ENCODE assay signal across 8 mouse cellular contexts in the genomic region with DNA sequence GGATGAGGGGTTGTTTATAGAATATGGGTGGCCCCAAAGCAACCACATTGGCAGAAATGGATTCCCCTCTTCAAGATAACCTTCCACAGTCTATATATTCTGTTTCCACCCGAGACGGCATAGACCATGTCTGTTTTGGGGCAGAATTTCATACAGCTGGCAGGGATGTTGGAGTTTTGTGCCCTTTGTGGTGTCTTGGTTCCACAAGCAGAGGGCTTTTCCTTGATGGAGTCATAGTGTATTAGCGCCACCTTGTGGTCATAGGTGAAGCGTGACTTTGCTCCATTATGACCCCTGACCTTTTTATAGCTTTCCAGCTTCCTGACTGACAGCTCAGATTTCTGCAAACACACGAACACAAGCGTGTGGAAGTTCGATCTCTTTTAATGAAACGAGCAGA. TPM values are rescaled to one million over a fixed set of nuclear protein-coding genes. Genes with fewer than 3 reads are reported as not detected.
DNase-seq lines count a peak whose midpoint lies in the region; ATAC-seq lines count a peak whose summit lies in the region.

No protein-coding gene starts in this region.

- H3K36me3 ChIP-seq in midbrain, embryonic 10.5 days: no peaks in the 10 kb centered on the region
- H3K36me3 ChIP-seq in midbrain, embryonic 13.5 days: no peaks in the 10 kb centered on the region
- H3K36me3 ChIP-seq in limb, embryonic 10.5 days: no peaks in the 10 kb centered on the region

- no peak overlapping the region for H3K27ac ChIP-seq in midbrain, embryonic 10.5 days (replicated peaks)
- H3K27ac ChIP-seq in midbrain, embryonic 13.5 days: no peak overlapping the region
- H3K27ac ChIP-seq in limb, embryonic 10.5 days: no peak overlapping the region

- no peaks in the 10 kb centered on the region for H3K27me3 ChIP-seq in midbrain, embryonic 10.5 days (ENCODE audit: low read depth, poor library complexity, severe bottlenecking)
- no peaks in the 10 kb centered on the region for H3K27me3 ChIP-seq in midbrain, embryonic 13.5 days
- H3K27me3 ChIP-seq in limb, embryonic 10.5 days (ENCODE audit: low read depth, poor library complexity, severe bottlenecking): no peaks in the 10 kb centered on the region

- WGBS in midbrain, embryonic 10.5 days: 19% methylated on average over 8 of the region's 8 CpGs
- 18% methylated on average over 8 of the region's 8 CpGs for WGBS in midbrain, embryonic 13.5 days
- WGBS in limb, embryonic 10.5 days: 15% methylated on average over 8 of the region's 8 CpGs

- no peaks in the 10 kb centered on the region for H3K9me3 ChIP-seq in midbrain, embryonic 10.5 days (replicated peaks)
- no peaks in the 10 kb centered on the region for H3K9me3 ChIP-seq in midbrain, embryonic 13.5 days
- H3K9me3 ChIP-seq in limb, embryonic 10.5 days (replicated peaks): no peaks in the 10 kb centered on the region

- H3K4me3 ChIP-seq in midbrain, embryonic 10.5 days: no peak overlapping the region
- no peak overlapping the region for H3K4me3 ChIP-seq in midbrain, embryonic 13.5 days (replicated peaks)
- no peak overlapping the region for H3K4me3 ChIP-seq in limb, embryonic 10.5 days

- no peaks in the 10 kb centered on the region for H3K4me1 ChIP-seq in midbrain, embryonic 10.5 days
- no peaks in the 10 kb centered on the region for H3K4me1 ChIP-seq in midbrain, embryonic 13.5 days (replicated peaks)
- H3K4me1 ChIP-seq in limb, embryonic 10.5 days: peaks cover 14% of the 10 kb centered on the region

- intact Hi-C loops in heart, postnatal 36 days (cut with DNase I): loop anchor here (2.0 kb wide), 1 partner anchor 154 kb away; no protein-coding TSS in a partner anchor

- ATAC-seq in midbrain, embryonic 13.5 days: no peak

- DNase-seq in midbrain, embryonic 10.5 days (ENCODE audit: low spot score): peak; percentile 59
- peak; percentile 55 for DNase-seq in MEL-GATA-1-ER (ENCODE audit: extremely low read depth, low read depth)
- peak; percentile 50 for DNase-seq in c-Kit-negative CD71-positive TER-119-positive erythroid progenitor cells, embryonic 14.5 days (ENCODE audit: low read depth, low spot score)
- peak; percentile 9 to 17 for DNase-seq in heart, postnatal 36 days
- DNase-seq in limb, embryonic 10.5 days (ENCODE audit: low spot score): peak; percentile 71
- peak; percentile 39 for DNase-seq in retina, adult 2 months (ENCODE audit: low read depth, low spot score)
- DNase-seq in frontal cortex, postnatal 10 days (ENCODE audit: low spot score in 2 of 2): no peak

- H3K9ac ChIP-seq in midbrain, embryonic 13.5 days (replicated peaks): no peak overlapping the region

- no peak overlapping the region for H3K4me2 ChIP-seq in midbrain, embryonic 13.5 days (replicated peaks)

RNA-seq across cellular contexts. Expression of a gene that starts 19.8 kb away (rescaled TPM):
- 0.26 and 0.76 TPM in 2 replicates for polyA plus RNA-seq in midbrain, embryonic 10.5 days (2016; fragmentation: Nextera tagmentation; extraction: Ambion mirVana)
- 0.45 and 1.2 TPM in 2 replicates for polyA plus RNA-seq in midbrain, embryonic 13.5 days (2015; fragmentation: Nextera tagmentation; extraction: Ambion mirVana)
- not detected for total RNA-seq in heart, postnatal 36 days (2021)
- 0.50 and 0.74 TPM in 2 replicates for polyA plus RNA-seq in limb, embryonic 10.5 days (2016; fragmentation: Nextera tagmentation; extraction: Ambion mirVana)

RNA-seq across cellular contexts. Expression of a gene that starts 23.4 kb away (rescaled TPM):
- polyA plus RNA-seq in midbrain, embryonic 10.5 days (2016; fragmentation: Nextera tagmentation; extraction: Ambion mirVana): 29.9 and 32.3 TPM in 2 replicates
- 52.8 and 55.9 TPM in 2 replicates for polyA plus RNA-seq in midbrain, embryonic 13.5 days (2015; fragmentation: Nextera tagmentation; extraction: Ambion mirVana)
- 10 to 100 TPM; 11.1 to 12.0 TPM for total RNA-seq in heart, postnatal 36 days (2021)
- polyA plus RNA-seq in limb, embryonic 10.5 days (2016; fragmentation: Nextera tagmentation; extraction: Ambion mirVana): 25.4 and 28.6 TPM in 2 replicates

RNA-seq across cellular contexts. Expression of a gene that starts 23.5 kb away (rescaled TPM):
- polyA plus RNA-seq in midbrain, embryonic 10.5 days (2016; fragmentation: Nextera tagmentation; extraction: Ambion mirVana): 245 and 265 TPM in 2 replicates
- 169 and 171 TPM in 2 replicates for polyA plus RNA-seq in midbrain, embryonic 13.5 days (2015; fragmentation: Nextera tagmentation; extraction: Ambion mirVana)
- 100 to 1,000 TPM in 1 of 2 experiments, 10 to 100 TPM in 1; 99.8 to 106 TPM for total RNA-seq in heart, postnatal 36 days (2021)
- polyA plus RNA-seq in limb, embryonic 10.5 days (2016; fragmentation: Nextera tagmentation; extraction: Ambion mirVana): 276 and 306 TPM in 2 replicates

RNA-seq across cellular contexts. Expression of a gene that starts 42.5 kb away (rescaled TPM):
- 13.1 and 15.9 TPM in 2 replicates for polyA plus RNA-seq in midbrain, embryonic 10.5 days (2016; fragmentation: Nextera tagmentation; extraction: Ambion mirVana)
- 8.6 and 9.5 TPM in 2 replicates for polyA plus RNA-seq in midbrain, embryonic 13.5 days (2015; fragmentation: Nextera tagmentation; extraction: Ambion mirVana)
- total RNA-seq in heart, postnatal 36 days (2021): 1 to 10 TPM; 1.5 to 1.7 TPM
- polyA plus RNA-seq in limb, embryonic 10.5 days (2016; fragmentation: Nextera tagmentation; extraction: Ambion mirVana): 18.3 and 18.4 TPM in 2 replicates

Comparison
In these comparisons a context has a peak if more than half of its experiments do, and no peak if none do; other contexts are left out.
1. DNase-seq: peak in midbrain, embryonic 10.5 days (single experiment), MEL-GATA-1-ER (single experiment), c-Kit-negative CD71-positive TER-119-positive erythroid progenitor cells, embryonic 14.5 days (single experiment), heart, postnatal 36 days (2 of 2), limb, embryonic 10.5 days (single experiment) and retina, adult 2 months (single experiment); none in frontal cortex, postnatal 10 days (0 of 2).